35 mouse cellular contexts compared by ENCODE assay signal in the genomic region with DNA sequence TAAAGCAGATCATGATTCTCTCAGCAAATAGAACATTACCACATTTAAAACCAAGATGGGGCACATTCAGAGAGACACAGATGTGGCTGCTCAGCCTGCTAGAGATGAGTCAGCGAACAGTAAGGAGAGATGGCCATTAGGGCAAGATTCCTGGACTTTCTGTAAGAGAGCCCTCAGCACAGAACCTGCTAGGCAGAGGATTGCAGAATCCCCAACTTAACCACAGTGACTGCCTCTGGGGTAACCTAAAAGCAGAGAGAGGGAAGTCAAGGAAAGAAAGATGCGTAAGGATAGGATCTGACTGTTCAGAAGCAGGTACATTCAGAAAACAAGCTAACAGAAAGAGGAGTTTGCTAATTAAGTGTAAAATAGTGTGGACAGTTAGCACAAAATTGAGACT.
"Had no signal": no experiment of that assay in that cellular context is flagged by ENCODE, and none has a peak within 500 bp of the region (broad histone marks: within the 10 kb centered on the region; RNA-seq: fewer than 3 reads in every experiment).

No protein-coding gene starts in this region.

- H3K4me2 ChIP-seq: heart, embryonic 11.5 days; heart, embryonic 12.5 days; heart, embryonic 13.5 days; heart, embryonic 15.5 days; hindbrain, embryonic 12.5 days; hindbrain, embryonic 13.5 days; hindbrain, embryonic 14.5 days; hindbrain, embryonic 15.5 days; intestine, embryonic 15.5 days; kidney, embryonic 15.5 days had no signal

- H3K4me3 ChIP-seq: heart, embryonic 10.5 days; heart, embryonic 12.5 days; heart, embryonic 13.5 days; heart, embryonic 15.5 days; hindbrain, embryonic 10.5 days; hindbrain, embryonic 12.5 days; hindbrain, embryonic 13.5 days; hindbrain, embryonic 15.5 days; intestine, embryonic 15.5 days; kidney, embryonic 15.5 days; layer of hippocampus, adult 2 months had no signal

- H3K9me3 ChIP-seq: heart, embryonic 10.5 days; heart, embryonic 12.5 days; heart, embryonic 13.5 days; heart, embryonic 15.5 days; hindbrain, embryonic 10.5 days; hindbrain, embryonic 12.5 days; hindbrain, embryonic 13.5 days; hindbrain, embryonic 15.5 days; intestine, embryonic 15.5 days; kidney, embryonic 15.5 days had no signal

- DNase-seq: heart, postnatal 10 days; heart, postnatal 14 days; heart, postnatal 36 days; heart, postnatal 4 days; kidney, adult 11 months; kidney, adult 18-20 months; kidney, adult 2 months; kidney, adult 8-10 months; kidney, adult 9 months; kidney, postnatal 10 days; kidney, postnatal 14 days; kidney, postnatal 25 days; kidney, postnatal 36 days; kidney, postnatal 4 days; layer of hippocampus, adult 9-11 months; layer of hippocampus, postnatal 36 days had no signal

- H3K36me3 ChIP-seq: heart, embryonic 10.5 days; heart, embryonic 12.5 days; heart, embryonic 13.5 days; heart, embryonic 15.5 days; hindbrain, embryonic 10.5 days; hindbrain, embryonic 12.5 days; hindbrain, embryonic 13.5 days; hindbrain, embryonic 15.5 days; intestine, embryonic 15.5 days; kidney, embryonic 15.5 days had no signal

- H3K27me3 ChIP-seq: heart, embryonic 12.5 days; heart, embryonic 13.5 days; heart, embryonic 15.5 days; hindbrain, embryonic 12.5 days; hindbrain, embryonic 13.5 days; hindbrain, embryonic 15.5 days; intestine, embryonic 15.5 days; kidney, embryonic 15.5 days had no signal

- H3K27ac ChIP-seq: heart, embryonic 10.5 days; heart, embryonic 13.5 days; heart, embryonic 15.5 days; hindbrain, embryonic 10.5 days; hindbrain, embryonic 12.5 days; hindbrain, embryonic 13.5 days; hindbrain, embryonic 14.5 days; hindbrain, embryonic 15.5 days; hindbrain, postnatal 0 days; intestine, embryonic 15.5 days; kidney, embryonic 15.5 days; kidney, postnatal 0 days; layer of hippocampus, adult 2 months had no signal

- H3K4me1 ChIP-seq: heart, embryonic 10.5 days; heart, embryonic 15.5 days; hindbrain, embryonic 12.5 days; hindbrain, embryonic 13.5 days; hindbrain, embryonic 15.5 days; intestine, embryonic 15.5 days; kidney, embryonic 15.5 days had no signal

- H3K9ac ChIP-seq: heart, embryonic 12.5 days; heart, embryonic 13.5 days; heart, embryonic 15.5 days; hindbrain, embryonic 12.5 days; hindbrain, embryonic 13.5 days; hindbrain, embryonic 14.5 days; hindbrain, embryonic 15.5 days; intestine, embryonic 15.5 days; kidney, embryonic 15.5 days had no signal

- ATAC-seq: hindbrain, embryonic 16.5 days; hindbrain, postnatal 0 days; inflammation-experienced regulatory T-cells, adult 6 months; intestine, embryonic 15.5 days; intestine, embryonic 16.5 days; intestine, postnatal 0 days had no signal
